Mouse (Mus musculus) cerebellum, adult 8-10 months (tissue): ENCODE measurements around the gene Srp9.

ENCODE experiments used
- DNase-seq: peaks from one replicate; pipeline ENCODE4 v3.0.0; 2022

Gene Srp9

DNA sequence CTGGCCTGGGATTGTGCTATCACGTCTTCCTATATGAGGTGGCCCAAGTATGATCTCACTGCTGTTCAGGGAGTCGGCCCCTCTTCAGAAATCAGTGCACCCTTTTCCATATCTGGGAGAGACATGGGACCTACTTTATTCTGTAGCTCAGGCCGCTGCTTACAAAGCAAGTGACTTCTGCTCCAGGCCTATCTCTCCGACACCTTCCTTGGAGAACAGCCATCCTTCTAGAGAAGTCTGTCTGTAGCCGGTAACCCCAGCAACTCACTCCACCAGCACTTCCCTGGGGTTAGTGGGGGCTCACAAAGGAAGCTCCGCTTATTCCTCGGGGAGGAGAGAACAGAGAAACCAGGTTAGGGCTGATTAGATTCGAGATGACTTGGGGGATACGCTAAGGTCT lies 17.3 kb upstream of the Srp9 start:
- no peak for DNase-seq

DNA sequence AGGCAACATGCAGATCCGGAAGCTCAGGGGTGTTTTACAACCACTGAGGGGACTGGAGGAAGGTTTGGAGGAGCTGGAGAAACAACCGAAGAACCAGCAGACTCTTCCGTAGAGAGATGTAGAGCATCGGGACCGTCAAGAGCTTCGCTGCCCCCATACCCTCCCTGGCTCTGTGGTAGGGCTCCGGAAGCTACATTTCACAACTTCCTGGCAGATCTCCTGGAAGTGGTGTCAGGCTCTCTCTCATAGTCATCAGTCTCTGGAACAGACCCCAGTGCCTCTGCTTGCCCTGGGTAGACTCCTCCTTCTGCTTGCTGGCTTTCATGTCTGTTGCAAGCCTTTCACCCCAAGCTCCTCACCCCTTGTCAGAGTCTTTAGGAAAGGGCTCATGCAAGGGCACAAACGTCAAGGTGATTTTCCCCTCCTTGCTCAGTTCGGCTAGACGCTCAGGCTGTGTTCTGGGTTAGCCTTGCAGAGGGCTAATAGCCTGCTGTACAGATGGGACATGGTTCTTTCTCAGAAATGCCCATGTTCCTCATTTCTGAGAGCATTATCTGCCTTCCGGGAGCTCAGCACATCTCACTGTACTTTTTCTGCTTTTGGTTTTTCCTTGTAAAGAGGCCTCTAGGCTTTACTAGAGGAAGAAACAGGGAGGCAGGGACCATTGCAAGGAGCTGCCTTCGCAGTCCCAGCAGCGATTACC lies 16.0 kb upstream of the Srp9 start:
- DNase-seq, result no peak

DNA sequence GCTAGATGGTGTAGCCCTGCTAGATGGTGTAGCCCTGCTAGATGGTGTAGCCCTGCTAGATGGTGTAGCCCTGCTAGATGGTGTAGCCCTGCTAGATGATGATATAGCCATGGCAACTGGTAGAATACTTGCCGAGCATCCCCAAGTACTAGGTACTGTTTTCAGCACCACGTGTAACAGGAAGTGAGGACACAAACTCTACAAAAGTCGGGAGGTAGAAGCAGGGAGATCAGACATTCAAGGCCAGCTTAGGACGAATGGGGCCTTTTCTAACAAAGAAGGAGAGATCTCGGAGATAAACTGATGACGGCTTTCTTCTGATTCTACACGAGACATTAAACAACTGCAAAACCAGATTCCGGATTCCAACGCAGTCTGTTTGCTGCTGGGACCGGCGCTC lies 14.4 kb upstream of the Srp9 start:
- DNase-seq, result no peak

DNA sequence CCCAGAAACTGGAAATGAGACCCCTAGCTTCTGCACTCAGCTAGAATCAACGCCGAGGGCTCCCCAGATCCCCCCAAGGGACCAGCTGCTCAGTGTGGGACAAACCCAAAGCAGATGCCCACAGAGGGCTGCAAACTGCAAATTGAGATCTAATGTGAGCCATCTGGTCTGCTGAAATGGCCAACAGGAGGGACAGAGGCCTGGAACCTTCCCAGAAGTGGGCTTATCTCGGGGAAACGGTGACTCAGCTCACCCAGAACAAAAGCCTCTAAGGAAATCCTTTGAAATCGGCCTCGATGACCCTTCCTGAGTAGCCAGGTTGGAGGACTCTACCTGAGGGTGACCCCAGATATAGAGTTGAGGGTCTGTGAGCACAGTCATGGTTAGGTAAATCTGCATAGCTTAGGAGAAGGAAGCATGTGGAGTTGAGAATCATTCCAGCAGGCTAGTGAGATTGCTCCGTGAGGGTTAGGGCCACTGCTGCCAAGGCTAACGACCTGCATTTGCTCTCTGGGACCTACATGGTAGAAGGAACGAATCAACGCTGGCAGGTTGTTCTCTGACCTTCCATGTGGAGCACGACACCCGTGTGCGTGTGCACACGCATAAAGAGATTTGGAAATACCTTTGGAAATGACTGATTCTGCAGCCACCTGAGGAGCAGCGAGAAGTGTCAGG lies 13.7 kb upstream of the Srp9 start:
- peak; percentile 39 for DNase-seq

DNA sequence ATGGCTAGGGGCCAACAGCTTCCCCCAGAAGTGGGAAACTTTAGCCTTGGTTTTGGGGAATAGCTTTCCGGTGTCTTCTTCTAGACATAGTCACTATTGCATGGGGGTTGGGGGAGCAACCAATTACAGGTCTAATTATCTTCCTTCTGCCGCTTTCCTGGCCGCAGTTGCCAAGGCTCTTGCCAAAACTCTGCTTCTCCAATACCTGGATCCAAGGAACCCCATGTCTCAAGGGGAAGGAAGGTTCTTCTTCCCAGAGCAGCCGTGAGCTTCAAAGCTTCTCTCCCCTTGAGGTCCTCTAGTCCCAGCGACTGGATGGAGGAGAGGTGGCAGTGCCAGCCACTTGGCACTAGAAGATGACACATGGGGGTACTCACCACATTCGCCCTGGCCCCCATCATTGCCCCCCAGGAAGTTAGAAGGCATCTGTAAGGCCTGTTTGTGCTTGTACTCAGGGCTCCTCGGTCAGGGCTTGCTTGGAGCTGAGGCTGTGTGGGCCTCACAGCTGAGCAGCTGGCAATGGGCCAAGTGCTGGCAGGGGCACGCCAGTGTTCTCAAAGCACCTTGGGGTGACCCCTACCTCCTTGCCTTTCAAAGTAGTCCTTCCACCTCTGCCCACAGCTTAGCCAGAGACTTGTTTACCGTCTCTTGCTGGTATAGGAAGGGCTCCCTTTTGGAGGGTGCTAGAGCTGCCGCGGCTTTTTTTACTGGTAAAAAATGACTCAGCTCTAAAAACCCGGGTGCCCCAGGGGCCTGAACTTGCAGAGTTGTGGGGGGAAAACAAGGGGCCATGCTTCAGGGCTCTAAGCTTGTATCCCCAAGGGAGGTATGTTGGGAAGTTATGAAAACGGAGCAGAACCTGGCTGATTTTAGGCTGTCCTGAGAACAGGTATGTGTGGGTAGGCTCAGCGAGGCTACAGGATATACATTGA lies 12.9 kb upstream of the Srp9 start:
- peak; percentile 31 for DNase-seq

DNA sequence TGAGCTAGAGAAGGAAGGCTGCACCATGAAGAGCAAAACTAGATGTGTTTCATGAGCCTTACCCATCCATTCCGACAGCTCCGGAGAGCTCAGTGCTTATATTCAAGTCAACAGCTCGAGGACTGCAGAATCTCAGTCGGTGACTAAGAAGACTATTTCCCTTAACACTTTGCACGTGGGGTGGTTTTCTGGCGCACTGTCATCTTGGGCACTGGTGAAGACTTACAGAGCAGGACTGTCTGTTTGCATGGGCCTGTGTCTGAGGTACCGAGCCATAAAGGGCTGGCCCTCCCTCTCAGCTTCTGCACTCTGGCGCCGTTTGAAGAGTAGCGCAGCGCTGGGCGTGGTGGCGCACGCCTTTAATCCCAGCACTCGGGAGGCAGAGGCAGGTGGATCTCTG lies 12.2 kb upstream of the Srp9 start:
- DNase-seq, result no peak

DNA sequence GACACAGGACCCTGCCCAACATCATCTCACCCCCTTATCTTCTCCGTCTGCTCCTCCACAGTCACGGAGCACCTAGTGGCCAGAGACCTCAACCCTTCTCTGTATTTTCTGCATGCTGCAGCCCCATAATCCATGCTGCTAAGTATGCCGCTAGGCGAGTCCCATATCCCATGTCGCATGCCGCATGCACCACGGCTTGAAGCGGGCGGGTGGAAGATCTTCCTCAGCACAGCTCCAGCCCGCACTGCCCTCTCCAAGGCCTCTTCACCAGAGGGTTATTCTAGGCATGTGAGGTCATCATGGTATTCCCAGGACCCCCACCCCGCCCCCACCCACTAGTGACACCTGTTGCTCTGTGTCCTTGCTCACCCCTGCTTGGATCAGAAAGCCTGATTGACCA lies 11.4 kb upstream of the Srp9 start:
- DNase-seq, result no peak

DNA sequence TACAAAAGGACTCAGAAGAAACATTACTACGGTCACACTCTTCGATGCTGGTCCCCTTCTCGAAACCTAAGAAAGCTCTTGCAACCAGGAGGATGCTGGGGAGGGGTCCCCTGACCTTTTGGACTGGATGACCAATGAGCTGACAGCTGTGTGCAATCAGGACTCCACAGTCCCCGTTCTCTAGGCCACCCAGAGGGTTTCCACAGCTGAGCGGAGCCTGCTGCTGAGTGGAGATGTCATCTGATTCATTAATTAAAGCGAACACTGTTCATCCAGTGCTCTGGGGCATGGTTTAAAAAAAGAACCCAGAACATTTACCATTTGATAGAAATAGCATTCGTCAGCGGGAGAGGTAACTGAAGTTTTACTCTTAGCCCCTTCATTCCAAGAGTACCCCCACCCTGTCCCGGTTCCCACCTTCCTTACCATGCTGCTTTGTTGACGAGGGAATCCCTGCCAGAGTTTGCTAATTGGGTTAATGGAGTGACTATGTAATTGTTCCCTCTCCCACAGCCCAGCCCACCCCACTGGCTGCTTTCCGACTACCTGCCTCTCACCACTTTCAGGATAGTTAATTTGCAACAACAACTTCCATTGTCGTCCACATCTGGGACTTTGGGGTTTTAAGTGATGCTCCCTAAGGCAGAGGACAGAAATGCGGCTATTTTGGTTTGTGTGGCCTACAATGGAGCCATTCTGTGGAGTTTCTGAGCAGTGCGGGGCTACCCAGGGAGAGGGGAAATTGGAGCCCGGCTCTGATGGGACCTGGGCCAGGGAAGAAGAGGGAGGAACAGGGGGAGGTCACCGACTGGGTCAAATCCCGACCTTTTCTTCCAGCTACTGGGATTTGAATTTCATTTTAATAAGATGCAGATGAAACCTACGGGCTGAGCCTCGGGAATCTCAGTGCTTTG lies 10.7 kb upstream of the Srp9 start:
- DNase-seq, result no peak

DNA sequence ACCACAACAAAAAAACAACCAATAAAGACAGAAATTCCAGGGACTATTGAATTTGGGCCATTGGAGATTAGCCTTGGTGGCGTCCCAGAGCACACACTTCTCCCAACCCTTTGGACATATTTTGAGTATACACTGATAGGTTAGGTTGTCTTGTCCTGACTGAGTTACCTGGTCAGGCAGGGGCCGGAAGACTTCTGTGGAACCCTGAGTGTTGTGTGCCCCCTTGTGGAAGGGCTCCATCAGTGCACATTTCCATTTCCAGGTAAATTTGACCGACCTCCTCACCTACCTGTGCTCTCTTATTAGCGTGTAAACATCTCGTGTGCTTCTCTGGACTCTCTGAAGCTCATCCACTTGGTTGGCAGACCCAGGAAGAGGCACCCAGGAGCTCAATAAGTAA lies 9.3 kb upstream of the Srp9 start:
- DNase-seq, result peak; percentile 32

DNA sequence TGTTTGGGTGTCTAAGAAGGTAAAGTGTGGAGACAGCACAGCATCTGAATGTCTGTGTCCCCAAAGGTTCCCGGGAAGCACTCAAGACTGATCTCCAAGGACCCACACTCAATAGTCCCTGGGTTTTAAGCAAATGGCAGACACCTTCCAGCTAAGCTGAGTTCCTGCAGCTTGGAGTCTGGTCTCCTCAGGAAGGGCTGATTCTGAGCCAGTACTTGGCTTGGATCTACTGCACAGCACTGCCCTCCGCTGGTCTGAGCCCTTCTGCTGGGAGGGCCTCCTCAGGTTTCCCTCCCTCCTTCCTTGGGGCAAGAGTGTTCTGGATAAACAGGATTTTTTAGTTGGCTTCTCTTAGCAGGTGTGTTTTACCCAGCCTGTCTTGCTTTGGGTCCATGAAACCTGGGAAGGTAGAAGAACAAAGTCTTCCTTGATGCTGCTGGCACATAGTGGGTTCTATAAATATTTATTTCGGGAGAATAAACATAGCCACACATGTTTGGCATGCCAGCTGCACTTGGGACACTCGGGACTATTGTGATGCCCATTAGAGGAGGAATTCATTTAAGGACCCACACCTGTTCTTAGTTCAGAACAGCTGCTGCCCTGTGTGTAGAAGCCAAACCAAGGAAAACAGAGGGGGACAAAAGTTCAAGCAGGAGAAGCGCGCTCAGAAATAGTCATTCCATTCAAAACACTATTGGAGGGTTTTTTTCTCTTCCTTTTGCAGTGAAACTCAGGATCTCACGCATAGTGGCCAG lies 8.7 kb upstream of the Srp9 start:
- DNase-seq, result peak; percentile 36

DNA sequence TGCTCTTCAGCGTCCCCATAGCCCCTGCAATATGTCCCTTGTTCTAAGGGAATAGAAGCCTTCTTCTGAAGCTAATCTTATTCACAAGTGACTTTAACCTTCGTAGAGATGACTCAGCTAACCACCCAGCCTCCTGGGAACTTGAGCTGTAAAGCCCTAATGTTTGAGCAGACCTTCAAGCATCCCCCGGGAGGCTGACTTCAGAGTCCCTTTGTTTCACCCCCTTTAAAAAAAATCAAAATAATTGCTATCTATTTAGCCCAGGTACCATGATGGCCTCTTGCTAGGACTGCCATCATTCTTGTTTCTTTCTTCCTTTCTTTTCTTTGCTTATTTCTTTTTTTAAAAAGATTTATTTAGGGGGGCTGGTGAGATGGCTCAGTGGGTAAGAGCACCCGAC lies 2.1 kb upstream of the Srp9 start:
- DNase-seq, result no peak

DNA sequence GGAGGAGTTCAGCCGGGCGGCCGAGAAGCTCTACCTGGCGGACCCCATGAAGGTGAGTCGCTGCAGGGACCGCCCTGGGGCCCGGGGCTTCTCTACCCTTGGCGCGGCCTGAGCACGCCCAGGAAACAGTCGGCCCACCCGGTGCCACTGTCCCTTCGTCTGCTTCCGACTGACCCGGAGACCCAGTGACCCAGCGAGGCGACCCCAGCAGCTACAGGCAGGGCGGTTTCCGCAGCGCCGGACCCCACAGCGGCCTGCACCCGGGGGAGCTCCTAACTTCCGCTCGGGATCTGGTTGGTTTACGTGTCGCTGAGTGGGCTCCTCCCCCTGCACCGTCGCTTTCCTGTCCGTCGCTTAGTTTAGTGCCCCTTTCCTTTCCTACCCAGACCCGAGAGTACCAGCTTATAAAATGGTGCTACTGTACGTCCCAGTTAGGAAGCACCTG lies 409 bp downstream of the Srp9 start:
- DNase-seq, result peak; percentile 69

DNA sequence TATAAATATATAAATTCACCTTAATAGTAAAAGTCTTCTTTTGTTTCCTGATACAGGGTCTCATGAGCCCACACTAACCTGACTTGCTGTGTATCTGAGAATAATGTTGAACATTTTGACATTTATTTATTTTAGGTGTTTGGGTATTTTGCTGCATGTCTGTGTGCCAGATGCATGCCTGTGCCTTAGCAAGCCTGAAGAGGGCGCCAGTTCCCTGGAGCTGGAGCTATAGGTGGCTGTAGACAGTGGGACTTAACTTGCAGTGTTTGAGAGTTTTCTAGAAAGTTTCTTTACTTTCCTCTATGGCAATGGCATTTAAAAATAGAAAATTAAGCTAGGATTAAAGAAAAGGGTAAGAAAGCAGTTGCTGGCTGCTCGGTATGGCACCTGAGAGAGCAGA lies 6.3 kb downstream of the Srp9 start:
- no peak for DNase-seq

DNA sequence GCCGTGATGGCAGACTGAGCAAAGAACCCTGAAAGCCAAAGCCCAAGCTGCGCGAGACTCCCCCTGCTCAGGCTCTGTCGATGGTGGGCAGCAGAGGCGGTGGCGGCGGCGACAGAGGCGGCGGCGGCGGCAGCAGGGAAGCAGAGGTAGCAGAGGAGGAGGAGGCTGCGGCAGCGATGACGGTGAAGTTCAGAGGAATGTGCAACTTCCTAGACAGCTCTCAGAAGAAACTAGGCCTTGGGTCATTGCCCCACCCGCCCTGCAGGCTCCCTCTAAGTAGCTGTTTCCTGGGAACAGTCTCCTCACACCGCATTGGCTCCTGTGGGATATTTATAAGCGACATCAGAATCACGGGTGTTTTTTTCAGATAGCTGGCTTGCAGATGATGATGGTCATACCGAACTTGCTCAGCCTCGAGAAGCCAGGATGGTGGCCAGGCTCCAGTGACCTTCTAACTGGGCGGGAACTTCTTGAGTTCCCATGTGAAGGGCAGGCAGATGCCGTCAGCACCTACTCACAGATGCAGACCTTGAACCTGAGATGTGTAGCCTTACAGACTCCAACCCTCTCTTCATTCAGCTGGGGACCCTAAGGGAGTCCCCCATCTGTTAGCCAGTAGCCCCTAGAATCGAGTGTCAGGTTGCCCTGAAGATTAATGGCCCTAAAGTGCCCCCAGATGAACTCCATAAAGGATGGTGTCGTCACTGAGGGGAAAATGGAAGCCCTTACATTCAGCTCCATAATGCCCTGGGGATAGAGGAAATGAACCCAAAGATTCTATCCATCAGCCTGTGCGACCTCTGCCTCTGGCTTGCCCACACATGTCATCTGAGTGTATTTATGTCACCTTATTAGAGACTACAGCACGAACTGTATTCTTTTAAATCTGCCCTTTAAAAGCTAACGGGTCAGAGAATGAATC lies 12.9 kb downstream of the Srp9 start:
- no peak for DNase-seq

DNA sequence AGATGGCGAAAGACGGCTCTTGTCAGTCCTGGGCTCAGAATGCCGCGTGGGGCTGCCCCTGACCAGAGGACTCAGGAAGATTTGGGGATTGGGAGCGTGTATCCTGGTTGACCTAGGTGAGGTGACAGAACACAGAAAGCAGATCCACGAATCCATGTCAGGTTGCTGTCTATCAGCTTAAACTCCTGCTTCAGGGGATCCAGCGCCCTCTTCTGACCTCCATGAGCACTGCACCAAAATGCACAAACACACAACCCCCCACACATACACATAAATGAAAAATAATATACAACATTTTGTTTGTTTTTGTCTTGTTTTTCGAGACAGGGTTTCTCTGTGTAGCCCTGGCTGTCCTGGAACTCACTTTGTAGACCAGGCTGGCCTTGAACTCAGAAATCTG lies 13.6 kb downstream of the Srp9 start:
- no peak for DNase-seq

DNA sequence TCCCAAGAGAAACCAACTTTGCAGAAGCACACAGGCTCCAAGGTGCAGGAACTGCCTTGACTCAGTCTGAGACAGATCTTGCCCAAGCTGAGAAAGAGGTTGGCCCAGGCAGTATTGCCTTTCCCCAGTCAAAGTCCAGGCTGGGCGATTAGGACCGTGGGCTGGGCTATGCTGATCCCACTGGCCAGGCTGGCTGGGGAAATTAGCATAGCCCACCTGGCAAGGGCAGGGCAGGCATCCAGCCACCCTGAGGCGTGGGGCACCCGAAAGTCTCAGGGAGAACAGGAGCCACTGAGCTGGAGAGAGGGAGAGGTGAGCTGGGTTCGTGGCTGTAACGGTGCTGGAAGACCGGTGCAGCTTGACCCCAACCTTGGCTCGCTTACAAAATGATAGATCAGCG lies 15.4 kb downstream of the Srp9 start:
- no peak for DNase-seq

DNA sequence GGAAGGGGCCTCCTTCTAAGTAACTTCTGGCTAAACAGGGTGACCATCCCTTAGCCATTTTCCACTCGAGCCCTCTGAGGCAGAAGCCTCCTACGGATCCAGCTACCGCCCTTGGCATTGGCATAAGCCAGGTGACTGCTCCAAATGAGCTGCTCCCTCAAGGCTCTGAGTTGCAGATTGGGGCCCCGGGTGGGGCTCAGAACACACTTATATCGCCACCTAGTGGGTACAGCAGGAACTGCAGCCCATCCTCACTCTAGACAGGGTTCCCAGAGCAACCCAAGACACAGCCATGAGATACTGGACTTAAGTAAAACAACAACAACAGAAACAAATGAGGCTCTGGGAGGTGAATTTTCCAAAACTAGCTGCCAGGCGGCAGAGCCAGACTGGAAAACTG lies 15.8 kb downstream of the Srp9 start:
- peak; percentile 84 for DNase-seq

DNA sequence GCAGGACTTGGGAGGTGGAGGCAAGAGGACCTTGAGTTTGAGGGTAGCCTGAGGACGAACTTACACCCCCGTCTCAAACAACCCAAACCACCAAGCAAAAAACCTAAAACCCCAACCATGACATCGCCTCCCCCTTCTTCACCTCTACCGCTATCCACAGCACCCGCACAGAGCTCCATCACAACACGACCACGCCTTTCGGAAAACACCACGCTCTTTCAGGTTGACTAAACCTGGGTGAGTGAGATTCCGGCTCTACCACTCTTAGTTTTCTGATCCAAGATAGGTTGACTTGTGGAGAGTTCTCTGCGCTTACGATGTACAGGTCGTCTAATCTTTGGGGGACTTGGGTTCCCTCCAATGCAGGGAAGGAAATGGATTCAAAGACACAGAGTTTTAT lies 18.2 kb downstream of the Srp9 start:
- DNase-seq, result no peak

DNA sequence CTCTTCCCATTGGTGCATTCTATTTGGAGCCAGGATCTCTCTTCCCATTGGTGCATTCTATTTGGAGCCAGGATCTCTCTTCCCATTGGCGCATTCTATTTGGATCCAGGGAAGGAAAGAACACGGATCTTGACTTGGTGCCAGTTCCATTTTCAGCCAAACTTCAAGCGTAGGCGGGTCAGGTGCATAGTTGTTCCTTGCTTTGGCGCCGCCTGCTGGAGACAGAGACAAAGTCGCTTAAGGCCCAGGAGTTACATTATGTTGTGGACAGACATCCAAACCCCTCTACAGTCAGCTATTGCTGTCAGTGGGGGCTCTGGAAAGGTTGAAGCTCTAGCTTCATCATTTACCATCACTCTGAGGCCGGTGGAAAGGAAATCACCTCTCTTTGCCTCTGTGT lies 18.8 kb downstream of the Srp9 start:
- DNase-seq, result no peak

DNA sequence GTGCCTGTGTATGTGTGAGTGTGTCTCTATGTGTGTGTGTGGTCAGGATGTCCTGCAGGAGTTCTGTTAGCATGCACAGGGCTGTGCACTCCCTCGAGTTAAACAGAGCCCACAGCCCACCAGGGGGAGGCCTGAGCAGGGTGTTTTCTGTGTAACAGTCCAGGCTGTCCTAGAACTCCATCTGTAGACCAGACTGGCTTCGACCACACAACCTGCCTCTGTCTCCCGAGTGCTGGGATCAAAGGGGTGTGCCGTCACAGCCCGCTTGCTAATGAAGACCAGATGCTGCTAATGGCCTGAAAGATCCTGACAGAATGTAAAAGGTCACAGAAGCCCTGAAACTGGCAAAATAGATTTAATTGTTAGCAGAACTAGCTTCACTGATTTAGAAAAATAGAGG lies 21.0 kb downstream of the Srp9 start:
- no peak for DNase-seq
